Comparison of ENCODE assay signal across 9 mouse cellular contexts in the genomic region with DNA sequence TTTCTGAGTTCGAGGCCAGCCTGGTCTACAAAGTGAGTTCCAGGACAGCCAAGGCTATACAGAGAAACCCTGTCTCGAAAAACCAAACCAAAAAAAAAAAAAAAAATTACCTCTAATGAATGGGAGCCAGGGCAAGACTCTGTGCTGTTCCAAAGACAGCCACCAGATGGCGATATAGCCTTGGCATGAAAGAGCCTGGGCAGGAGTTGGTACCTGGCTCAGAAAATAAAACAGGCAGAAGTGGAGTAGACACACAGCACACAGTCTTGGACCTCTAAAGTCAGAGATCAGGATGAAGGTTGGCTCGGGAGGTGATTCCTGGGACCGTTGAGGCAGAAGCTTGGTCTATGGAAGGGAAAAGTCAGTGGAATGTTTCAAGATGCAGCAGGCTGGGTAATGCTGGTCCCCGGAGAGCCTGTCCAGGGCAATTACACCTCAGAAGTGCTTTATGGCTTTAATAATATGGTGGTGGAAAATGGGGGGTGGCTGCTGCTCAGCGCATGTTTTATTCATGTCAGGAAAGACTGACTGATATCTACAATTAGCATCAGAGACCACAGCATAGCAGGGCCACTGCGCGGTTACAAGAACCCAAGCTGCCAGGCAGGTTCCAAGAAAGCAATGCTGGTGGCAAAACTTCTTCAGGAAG. TPM values are rescaled to one million over a fixed set of nuclear protein-coding genes. Genes with fewer than 3 reads are reported as not detected.
A peak's percentile ranks its signal among the peaks of the same experiment; 100 is the strongest.
DNase-seq lines count a peak whose midpoint lies in the region; ATAC-seq and TF ChIP-seq lines count a peak whose summit lies in the region.
"Had no signal": no experiment of that assay in that cellular context is flagged by ENCODE, and none has a peak within 500 bp of the region (broad histone marks: within the 10 kb centered on the region; RNA-seq: fewer than 3 reads in every experiment).

No protein-coding gene starts in this region.

- TF ChIP-seq EP300 in ES-Bruce4 (IDR thresholded peaks at IDR 0.05; ENCODE audit: insufficient read depth, low read depth, low read length) = no peak
- TF ChIP-seq EP300 in lung, postnatal 0 days (IDR thresholded peaks at IDR 0.05) = no peak

- WGBS in lung, postnatal 0 days = 46% methylated on average over 8 of the region's 9 CpGs

- H3K27ac ChIP-seq in ES-Bruce4 (ENCODE audit: insufficient read depth, low read length) = no peak overlapping the region
- no peak overlapping the region for H3K27ac ChIP-seq in bone marrow macrophage, adult 2 months (ENCODE audit: insufficient read depth, low read depth, low read length)
- H3K27ac ChIP-seq in embryonic fibroblast, embryonic 13.5 days (ENCODE audit: insufficient read depth, low read length) = no peak overlapping the region
- H3K27ac ChIP-seq in lung, postnatal 0 days (ENCODE audit: low read length) = no peak overlapping the region

- no peaks in the 10 kb centered on the region for H3K36me3 ChIP-seq in ES-Bruce4 (ENCODE audit: control insufficient read depth, insufficient read depth, low read length, poor library complexity, severe bottlenecking)
- H3K36me3 ChIP-seq in lung, postnatal 0 days (ENCODE audit: insufficient read depth, low read length) = no peaks in the 10 kb centered on the region

- ATAC-seq in lung, postnatal 0 days = peak; percentile 40

- no peak for TF ChIP-seq POLR2A in ES-Bruce4 (IDR thresholded peaks at IDR 0.05; ENCODE audit: insufficient read depth, low read length)
- TF ChIP-seq POLR2A in bone marrow macrophage, adult 2 months (IDR thresholded peaks at IDR 0.05; ENCODE audit: borderline replicate concordance, low read depth, low read length) = no peak
- TF ChIP-seq POLR2A in embryonic fibroblast, embryonic 13.5 days (IDR thresholded peaks at IDR 0.05; ENCODE audit: low read depth, low read length) = no peak

- no peak overlapping the region for H3K4me2 ChIP-seq in lung, postnatal 0 days (replicated peaks; ENCODE audit: low read depth, low read length)

- no peaks in the 10 kb centered on the region for H3K9me3 ChIP-seq in ES-Bruce4 (replicated peaks; ENCODE audit: control insufficient read depth, insufficient read depth, low read length, poor library complexity, severe bottlenecking)
- no peaks in the 10 kb centered on the region for H3K9me3 ChIP-seq in lung, postnatal 0 days (ENCODE audit: low read length)

- no peak overlapping the region for H3K4me3 ChIP-seq in ES-Bruce4 (ENCODE audit: low read depth, low read length)
- no peak overlapping the region for H3K4me3 ChIP-seq in bone marrow macrophage, adult 2 months (ENCODE audit: insufficient read depth, low read length)
- no peak overlapping the region for H3K4me3 ChIP-seq in embryonic fibroblast, embryonic 13.5 days (ENCODE audit: insufficient read depth, low read length)
- no peak overlapping the region for H3K4me3 ChIP-seq in lung, postnatal 0 days (ENCODE audit: low read depth, low read length)

- TF ChIP-seq CTCF in ES-Bruce4 (IDR thresholded peaks at IDR 0.05; ENCODE audit: low read depth, low read length) = peak; percentile 75
- peak; percentile 98 for TF ChIP-seq CTCF in bone marrow macrophage, adult 2 months (IDR thresholded peaks at IDR 0.05; ENCODE audit: low read depth, low read length)
- TF ChIP-seq CTCF in embryonic fibroblast, embryonic 13.5 days (IDR thresholded peaks at IDR 0.05; ENCODE audit: borderline replicate concordance, insufficient read depth, low read length) = peak; percentile 51; the same call in 1 of the 2 replicates
- TF ChIP-seq CTCF in lung, postnatal 0 days (IDR thresholded peaks at IDR 0.05) = peak; percentile 88

- no peak overlapping the region for H3K9ac ChIP-seq in ES-Bruce4 (ENCODE audit: low read depth, poor library complexity, severe bottlenecking)
- H3K9ac ChIP-seq in lung, postnatal 0 days (replicated peaks; ENCODE audit: low read depth) = no peak overlapping the region

- no peaks in the 10 kb centered on the region for H3K27me3 ChIP-seq in ES-Bruce4 (ENCODE audit: control insufficient read depth, insufficient read depth, low read length, poor library complexity, severe bottlenecking)
- no peaks in the 10 kb centered on the region for H3K27me3 ChIP-seq in lung, postnatal 0 days (replicated peaks; ENCODE audit: insufficient read depth, low read length)

- peaks cover 3% of the 10 kb centered on the region for H3K4me1 ChIP-seq in ES-Bruce4 (ENCODE audit: control insufficient read depth, insufficient read depth, low read length)
- no peaks in the 10 kb centered on the region for H3K4me1 ChIP-seq in bone marrow macrophage, adult 2 months (ENCODE audit: control insufficient read depth, insufficient read depth, low read length)
- no peaks in the 10 kb centered on the region for H3K4me1 ChIP-seq in embryonic fibroblast, embryonic 13.5 days (ENCODE audit: control insufficient read depth, insufficient read depth, low read length)
- no peaks in the 10 kb centered on the region for H3K4me1 ChIP-seq in lung, postnatal 0 days (ENCODE audit: insufficient read depth, low read depth, low read length)

- peak; percentile 88 for DNase-seq in heart, postnatal 4 days
- peak; percentile 89 for DNase-seq in layer of hippocampus, adult 11-12 months (ENCODE audit: low spot score)
- DNase-seq in lung, postnatal 0 days (ENCODE audit: low spot score) = peak; percentile 81
- DNase-seq in ovary, postnatal 14 days (ENCODE audit: low spot score) = peak; percentile 87
- peak; percentile 77 for DNase-seq in thymus, postnatal 25 days

RNA-seq across cellular contexts. Expression of gene Lrcol1, which starts 13.1 kb away (rescaled TPM):
- not detected in 2 replicates for polyA plus RNA-seq in ES-Bruce4 (2011; ENCODE audit: insufficient read depth, insufficient read length, low read depth, missing spikeins)
- polyA plus RNA-seq in bone marrow macrophage, adult 2 months (2012; ENCODE audit: insufficient read depth, insufficient read length, missing spikeins) = not detected in 2 replicates
- polyA plus RNA-seq in embryonic fibroblast, embryonic 13.5 days (2011; ENCODE audit: insufficient read length, low read depth, missing spikeins) = not detected in 2 replicates
- not detected for total RNA-seq in heart, postnatal 4 days (2021)
- 2.0 and 2.1 TPM in 2 replicates for polyA plus RNA-seq in lung, postnatal 0 days (2015; fragmentation: Nextera tagmentation; extraction: Ambion mirVana)
- polyA plus RNA-seq: heart, embryonic 16.5 days had no signal

RNA-seq across cellular contexts. Expression of gene P2rx2, which starts 14.6 kb away (rescaled TPM):
- 0.58 and 1.2 TPM in 2 replicates for polyA plus RNA-seq in ES-Bruce4 (2011; ENCODE audit: insufficient read depth, insufficient read length, low read depth, missing spikeins)
- polyA plus RNA-seq in bone marrow macrophage, adult 2 months (2012; ENCODE audit: insufficient read depth, insufficient read length, missing spikeins) = not detected in 2 replicates
- 0.32 TPM in 1 of 2 replicates, not detected in the other for polyA plus RNA-seq in embryonic fibroblast, embryonic 13.5 days (2011; ENCODE audit: insufficient read length, low read depth, missing spikeins)
- not detected for total RNA-seq in heart, postnatal 4 days (2021)
- polyA plus RNA-seq in lung, postnatal 0 days (2015; fragmentation: Nextera tagmentation; extraction: Ambion mirVana) = 3.5 and 3.8 TPM in 2 replicates
